In genomic region chr19:56631451-56631901, GRCm38 (mm10) we compare ENCODE assay signal across 9 mouse cellular contexts.
DNase-seq lines count a peak whose midpoint lies in the region; ATAC-seq and TF ChIP-seq lines count a peak whose summit lies in the region.
"Had no signal": no experiment of that assay in that cellular context is flagged by ENCODE, and none has a peak within 500 bp of the region (broad histone marks: within the 10 kb centered on the region; RNA-seq: fewer than 3 reads in every experiment).

No protein-coding gene starts in this region.

- H3K4me3 ChIP-seq in midbrain, postnatal 0 days (ENCODE audit: low read depth, low read length): no peak overlapping the region
- H3K4me3 ChIP-seq in midbrain, embryonic 13.5 days (replicated peaks): no peak overlapping the region
- H3K4me3 ChIP-seq in heart, adult 2 months: 0 out of 2 replicates have a peak overlapping the region, but pooled peaks have one; percentile 14
- H3K4me3 ChIP-seq in kidney, embryonic 16.5 days (ENCODE audit: low read length): no peak overlapping the region
- no peak overlapping the region for H3K4me3 ChIP-seq in stomach, embryonic 15.5 days (replicated peaks)
- no peak overlapping the region for H3K4me3 ChIP-seq in forebrain, embryonic 12.5 days (replicated peaks)

- no peaks in the 10 kb centered on the region for H3K4me1 ChIP-seq in midbrain, postnatal 0 days (ENCODE audit: insufficient read depth, low read length)
- H3K4me1 ChIP-seq in midbrain, embryonic 13.5 days (replicated peaks): no peaks in the 10 kb centered on the region
- H3K4me1 ChIP-seq in heart, adult 2 months (ENCODE audit: control insufficient read depth, insufficient read depth, low read length): peaks cover 4% of the 10 kb centered on the region
- peaks cover 10% of the 10 kb centered on the region; the same call in 1 of the 2 replicates for H3K4me1 ChIP-seq in kidney, embryonic 16.5 days (ENCODE audit: insufficient read depth, low read length)
- peaks cover 9% of the 10 kb centered on the region; the same call in 1 of the 2 replicates for H3K4me1 ChIP-seq in stomach, embryonic 15.5 days
- no peaks in the 10 kb centered on the region for H3K4me1 ChIP-seq in forebrain, embryonic 12.5 days

- no peak overlapping the region for H3K9ac ChIP-seq in midbrain, postnatal 0 days (replicated peaks; ENCODE audit: low read length, poor library complexity, severe bottlenecking)
- H3K9ac ChIP-seq in midbrain, embryonic 13.5 days (replicated peaks): no peak overlapping the region
- H3K9ac ChIP-seq in heart, adult 2 months (ENCODE audit: low read depth, low read length): 0 out of 2 replicates have a peak overlapping the region, but pooled peaks have one; percentile 7
- no peak overlapping the region for H3K9ac ChIP-seq in kidney, embryonic 16.5 days (replicated peaks; ENCODE audit: low read length)
- H3K9ac ChIP-seq in stomach, embryonic 15.5 days: no peak overlapping the region
- H3K9ac ChIP-seq in forebrain, embryonic 12.5 days: no peak overlapping the region

- H3K79me2 ChIP-seq in heart, adult 2 months (replicated peaks; ENCODE audit: control insufficient read depth, insufficient read depth, low read length): no peaks in the 10 kb centered on the region

- DNase-seq in midbrain, postnatal 0 days (ENCODE audit: low spot score): no peak
- peak; percentile 32 to 62 for DNase-seq in heart, adult 2 months
- DNase-seq in liver: no peak
- DNase-seq: cerebellum, postnatal 25 days had no signal

- no peaks in the 10 kb centered on the region for H3K36me3 ChIP-seq in midbrain, postnatal 0 days (ENCODE audit: insufficient read depth, low read length)
- no peaks in the 10 kb centered on the region for H3K36me3 ChIP-seq in midbrain, embryonic 13.5 days
- H3K36me3 ChIP-seq in heart, adult 2 months (ENCODE audit: control insufficient read depth, insufficient read depth, low read length): no peaks in the 10 kb centered on the region
- H3K36me3 ChIP-seq in kidney, embryonic 16.5 days (ENCODE audit: insufficient read depth, low read length): no peaks in the 10 kb centered on the region
- no peaks in the 10 kb centered on the region for H3K36me3 ChIP-seq in stomach, embryonic 15.5 days
- no peaks in the 10 kb centered on the region for H3K36me3 ChIP-seq in forebrain, embryonic 12.5 days (replicated peaks)

- 50% methylated on average over 11 of the region's 11 CpGs for WGBS in midbrain, postnatal 0 days
- WGBS in midbrain, embryonic 13.5 days: 64% methylated on average over 11 of the region's 11 CpGs
- 17% methylated on average over 11 of the region's 11 CpGs for WGBS in heart, adult 2 months
- 45% methylated on average over 11 of the region's 11 CpGs for WGBS in kidney, embryonic 16.5 days
- WGBS in stomach, embryonic 15.5 days: 33% methylated on average over 11 of the region's 11 CpGs
- WGBS in forebrain, embryonic 12.5 days: 67% methylated on average over 11 of the region's 11 CpGs

- no peak for TF ChIP-seq POLR2A in heart, adult 2 months (IDR thresholded peaks at IDR 0.05; ENCODE audit: insufficient read depth, low read depth, low read length)

- H3K4me2 ChIP-seq in midbrain, postnatal 0 days (ENCODE audit: low read depth, low read length, poor library complexity, severe bottlenecking): no peak overlapping the region
- H3K4me2 ChIP-seq in midbrain, embryonic 13.5 days (replicated peaks): no peak overlapping the region
- no peak overlapping the region for H3K4me2 ChIP-seq in kidney, embryonic 16.5 days (replicated peaks; ENCODE audit: low read depth, low read length)
- H3K4me2 ChIP-seq in stomach, embryonic 15.5 days: no peak overlapping the region
- H3K4me2 ChIP-seq in forebrain, embryonic 12.5 days: no peak overlapping the region

- no peak for ATAC-seq in midbrain, postnatal 0 days (ENCODE audit: low FRiP score)
- ATAC-seq in midbrain, embryonic 13.5 days: no peak
- ATAC-seq in kidney, embryonic 16.5 days (ENCODE audit: low FRiP score, low TSS enrichment): 0 out of 2 replicates have a peak, but pooled peaks have one; percentile 15
- ATAC-seq in stomach, embryonic 15.5 days (ENCODE audit: insufficient read depth, low FRiP score, low read depth): no peak
- no peak for ATAC-seq in granulocyte monocyte progenitor cell, adult 5-6 weeks (replicated peaks; ENCODE audit: poor library complexity, severe bottlenecking)
- no peak for ATAC-seq in forebrain, embryonic 12.5 days (ENCODE audit: low FRiP score)

- no peak for TF ChIP-seq CTCF in midbrain, postnatal 0 days (IDR thresholded peaks at IDR 0.05)
- TF ChIP-seq CTCF in heart, adult 2 months (IDR thresholded peaks at IDR 0.05): no peak

- no peaks in the 10 kb centered on the region for H3K27me3 ChIP-seq in midbrain, postnatal 0 days (ENCODE audit: insufficient read depth, low read length)
- no peaks in the 10 kb centered on the region for H3K27me3 ChIP-seq in midbrain, embryonic 13.5 days
- H3K27me3 ChIP-seq in heart, adult 2 months (ENCODE audit: control insufficient read depth, insufficient read depth, low read length): no peaks in the 10 kb centered on the region
- H3K27me3 ChIP-seq in kidney, embryonic 16.5 days (ENCODE audit: insufficient read depth, low read length): no peaks in the 10 kb centered on the region
- H3K27me3 ChIP-seq in stomach, embryonic 15.5 days (replicated peaks): no peaks in the 10 kb centered on the region
- H3K27me3 ChIP-seq in forebrain, embryonic 12.5 days: no peaks in the 10 kb centered on the region

- no peaks in the 10 kb centered on the region for H3K9me3 ChIP-seq in midbrain, postnatal 0 days (ENCODE audit: low read length)
- H3K9me3 ChIP-seq in midbrain, embryonic 13.5 days: no peaks in the 10 kb centered on the region
- no peaks in the 10 kb centered on the region for H3K9me3 ChIP-seq in kidney, embryonic 16.5 days (ENCODE audit: low read length)
- no peaks in the 10 kb centered on the region for H3K9me3 ChIP-seq in stomach, embryonic 15.5 days
- no peaks in the 10 kb centered on the region for H3K9me3 ChIP-seq in forebrain, embryonic 12.5 days

- no peak for TF ChIP-seq EP300 in heart, adult 2 months (IDR thresholded peaks at IDR 0.05; ENCODE audit: insufficient read depth, low read depth, low read length)

- intact Hi-C loops in heart, adult 2 months (cut with DNase I): no loop called here

- 0 out of 2 replicates have a peak overlapping the region, but pooled peaks have one; percentile 12 for H3K27ac ChIP-seq in midbrain, postnatal 0 days (ENCODE audit: low read depth, low read length)
- no peak overlapping the region for H3K27ac ChIP-seq in midbrain, embryonic 13.5 days
- H3K27ac ChIP-seq in heart, adult 2 months: peak overlapping the region; percentile 64
- no peak overlapping the region for H3K27ac ChIP-seq in kidney, embryonic 16.5 days (ENCODE audit: low read length)
- H3K27ac ChIP-seq in stomach, embryonic 15.5 days: peak overlapping the region; percentile 36
- no peak overlapping the region for H3K27ac ChIP-seq in forebrain, embryonic 12.5 days

Comparison
In these comparisons a context has a peak if more than half of its experiments do, and no peak if none do; other contexts are left out.
1. H3K27ac ChIP-seq: peak in midbrain, postnatal 0 days (single experiment), heart, adult 2 months (single experiment) and stomach, embryonic 15.5 days (single experiment); none in midbrain, embryonic 13.5 days (single experiment), kidney, embryonic 16.5 days (single experiment) and forebrain, embryonic 12.5 days (single experiment).
2. DNase-seq: peak in heart, adult 2 months (2 of 2); none in midbrain, postnatal 0 days (single experiment) and liver (single experiment).